Mouse (Mus musculus) stomach, postnatal 0 days (tissue): ENCODE measurements around the gene Ccl6.

ENCODE experiments used
- CTCF ChIP-seq: IDR thresholded peaks from 2 replicates; pipeline ENCODE4 v1.5.1; 2016; ENCODE audit warnings: antibody characterized with exemption, low read depth, mild to moderate bottlenecking, moderate library complexity
- EP300 ChIP-seq: optimal IDR thresholded peaks from 2 replicates; pipeline ENCODE3; 2016; ENCODE audit warnings: antibody characterized with exemption

DNA sequence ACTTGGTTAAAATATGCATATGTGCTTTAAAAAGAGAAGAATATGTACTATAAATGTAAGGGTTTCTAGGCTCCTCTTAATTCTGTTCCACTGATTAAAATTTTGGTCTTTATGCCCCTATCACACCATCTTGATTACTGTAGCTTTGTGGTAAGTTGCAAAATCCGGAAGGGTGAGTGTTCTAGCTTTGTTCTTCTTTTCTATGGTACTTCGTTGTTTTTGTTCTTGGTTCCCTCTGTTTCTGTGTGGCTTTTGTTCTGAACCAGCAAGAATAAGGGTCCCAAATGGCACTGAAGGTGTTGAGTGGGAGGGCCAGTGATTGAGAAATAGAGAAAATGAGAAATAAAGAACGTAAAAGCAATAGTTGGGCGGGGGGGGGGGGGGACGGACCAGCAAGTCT lies 25.4 kb upstream of the Ccl6 start:
- TF ChIP-seq CTCF (no peak), EP300 (no peak)
